ENCODE assay signal across 8 mouse cellular contexts in genomic region chr7:141443828-141444237, GRCm38 (mm10). TPM values are rescaled to one million over a fixed set of nuclear protein-coding genes. Genes with fewer than 3 reads are reported as not detected.
DNase-seq lines count a peak whose midpoint lies in the region; ATAC-seq lines count a peak whose summit lies in the region.

Gene Pidd1, minus strand, starts transcription at chr7:141444025.

- peak within 1 kb of the TSS; percentile 35 for H3K4me3 ChIP-seq in neural tube, embryonic 11.5 days (ENCODE audit: low read depth, low read length)
- peak within 1 kb of the TSS; percentile 64 for H3K4me3 ChIP-seq in intestine, embryonic 16.5 days (ENCODE audit: low read length)
- H3K4me3 ChIP-seq in lung, embryonic 15.5 days: peak within 1 kb of the TSS; percentile 51

- no peaks in the 10 kb centered on the region for H3K27me3 ChIP-seq in neural tube, embryonic 11.5 days (ENCODE audit: control insufficient read depth, insufficient read depth, low read length)
- no peaks in the 10 kb centered on the region for H3K27me3 ChIP-seq in intestine, embryonic 16.5 days (replicated peaks; ENCODE audit: control insufficient read depth, insufficient read depth, low read length)
- H3K27me3 ChIP-seq in lung, embryonic 15.5 days: no peaks in the 10 kb centered on the region

- no peak for ATAC-seq in neural tube, embryonic 11.5 days (ENCODE audit: insufficient read depth, low FRiP score, low TSS enrichment)
- peak; percentile 70 for ATAC-seq in intestine, embryonic 16.5 days
- peak; percentile 48; the same call in 1 of the 2 replicates for ATAC-seq in lung, embryonic 15.5 days (ENCODE audit: borderline replicate concordance, extremely low read depth, low FRiP score, low TSS enrichment)

- no peak within 1 kb of the TSS for H3K27ac ChIP-seq in neural tube, embryonic 11.5 days (ENCODE audit: low read depth, low read length)
- H3K27ac ChIP-seq in intestine, embryonic 16.5 days (ENCODE audit: low read length): peak within 1 kb of the TSS; percentile 81
- peak within 1 kb of the TSS; percentile 79 for H3K27ac ChIP-seq in lung, embryonic 15.5 days

- peak within 1 kb of the TSS; percentile 77 for H3K4me2 ChIP-seq in neural tube, embryonic 11.5 days (ENCODE audit: low read depth)
- H3K4me2 ChIP-seq in intestine, embryonic 16.5 days (ENCODE audit: low read depth, low read length): peak within 1 kb of the TSS; percentile 97
- H3K4me2 ChIP-seq in lung, embryonic 15.5 days: peak within 1 kb of the TSS; percentile 95

- peaks cover 21% of the 10 kb centered on the region for H3K4me1 ChIP-seq in neural tube, embryonic 11.5 days (ENCODE audit: control insufficient read depth, insufficient read depth, low read length)
- peaks cover 28% of the 10 kb centered on the region for H3K4me1 ChIP-seq in intestine, embryonic 16.5 days (ENCODE audit: control insufficient read depth, insufficient read depth, low read length)
- peaks cover 48% of the 10 kb centered on the region for H3K4me1 ChIP-seq in lung, embryonic 15.5 days

- whole genome bisulfite sequencing in neural tube, embryonic 11.5 days: under 1% methylated on average over 25 of the region's 25 CpGs
- 0% methylated on average over 25 of the region's 25 CpGs for WGBS in intestine, embryonic 16.5 days
- WGBS in lung, embryonic 15.5 days: 0% methylated on average over 25 of the region's 25 CpGs

- no peaks in the 10 kb centered on the region for H3K9me3 ChIP-seq in neural tube, embryonic 11.5 days (ENCODE audit: control insufficient read depth, low read length)
- H3K9me3 ChIP-seq in intestine, embryonic 16.5 days (ENCODE audit: control insufficient read depth, low read length): no peaks in the 10 kb centered on the region
- no peaks in the 10 kb centered on the region for H3K9me3 ChIP-seq in lung, embryonic 15.5 days

- peaks cover 6% of the 10 kb centered on the region; the same call in 1 of the 2 replicates for H3K36me3 ChIP-seq in neural tube, embryonic 11.5 days (ENCODE audit: control insufficient read depth, insufficient read depth, low read length)
- H3K36me3 ChIP-seq in intestine, embryonic 16.5 days (ENCODE audit: control insufficient read depth, insufficient read depth, low read length): 0 out of 2 replicates have a peak, but pooled peaks cover 2% of the 10 kb centered on the region
- H3K36me3 ChIP-seq in lung, embryonic 15.5 days: peaks cover 17% of the 10 kb centered on the region

- peak; percentile 82 for DNase-seq in neural tube, embryonic 11.5 days (ENCODE audit: low spot score)
- DNase-seq in neural tube, embryonic 10.5 days (ENCODE audit: extremely low spot score, low spot score): no peak
- peak; percentile 64 for DNase-seq in c-Kit-positive CD71-negative TER-119-negative erythroid progenitor cells, embryonic 14.5 days (ENCODE audit: low read depth)
- DNase-seq in gastrocnemius, postnatal 10 days: peak; percentile 60
- DNase-seq in spleen, adult 12 weeks (ENCODE audit: low spot score): peak; percentile 62
- no peak for DNase-seq in layer of hippocampus, postnatal 36 days

- H3K9ac ChIP-seq in neural tube, embryonic 11.5 days (ENCODE audit: low read length): peak within 1 kb of the TSS; percentile 60
- peak within 1 kb of the TSS; percentile 71 for H3K9ac ChIP-seq in intestine, embryonic 16.5 days (ENCODE audit: low read depth, low read length)
- H3K9ac ChIP-seq in lung, embryonic 15.5 days: peak within 1 kb of the TSS; percentile 68

RNA-seq across cellular contexts. Expression of gene Pidd1, which starts in this region (rescaled TPM):
- polyA plus RNA-seq in neural tube, embryonic 11.5 days (2014; fragmentation: Nextera tagmentation; extraction: Ambion mirVana): 9.5 and 10.3 TPM in 2 replicates
- total RNA-seq in gastrocnemius, postnatal 10 days (2021): 1 to 10 TPM; 2.4 to 3.2 TPM
- 7.3 and 8.0 TPM in 2 replicates for polyA plus RNA-seq in intestine, embryonic 16.5 days (2015; fragmentation: Nextera tagmentation; extraction: Ambion mirVana)
- polyA plus RNA-seq in lung, embryonic 15.5 days (2015; fragmentation: Nextera tagmentation; extraction: Ambion mirVana): 14.4 and 15.8 TPM in 2 replicates
- 1 to 10 TPM in 1 of 2 experiments, under 1 TPM in 1; 0.66 to 1.1 TPM for total RNA-seq in layer of hippocampus, postnatal 36 days (2021)

Comparison
In these comparisons a context has a peak if more than half of its experiments do, and no peak if none do; other contexts are left out.
1. DNase-seq: peak in neural tube, embryonic 11.5 days (single experiment), c-Kit-positive CD71-negative TER-119-negative erythroid progenitor cells, embryonic 14.5 days (single experiment), gastrocnemius, postnatal 10 days (single experiment) and spleen, adult 12 weeks (single experiment); none in neural tube, embryonic 10.5 days (single experiment) and layer of hippocampus, postnatal 36 days (0 of 2).
2. Peak in every context shown above with its lines, with median percentiles within 50 percentile points of each other: H3K4me2 ChIP-seq, H3K4me3 ChIP-seq and H3K9ac ChIP-seq.